Mouse (Mus musculus): ENCODE results near the gene Fam181a. TPM values are rescaled to one million over a fixed set of nuclear protein-coding genes. Genes with fewer than 3 reads are reported as not detected.

Gene Fam181a
- polyA plus RNA-seq, 1 experiment: not detected

- Histone ChIP-seq H3K27me3 (ENCODE audit: control insufficient read depth, insufficient read depth, low read length) (no peaks in the 10 kb centered on the region), H3K27ac (ENCODE audit: insufficient read depth, low read depth, low read length) (no peak overlapping the region), H3K36me3 (ENCODE audit: control insufficient read depth, insufficient read depth, low read length) (no peaks in the 10 kb centered on the region), H3K4me1 (ENCODE audit: control insufficient read depth, insufficient read depth, insufficient read length, low read length) (peaks cover 4% of the 10 kb centered on the region; the same call in 1 of the 2 replicates), H3K4me3 (ENCODE audit: low read depth, low read length) (no peak overlapping the region)
- 37% methylated on average over 2 of the region's 2 CpGs for WGBS
- no peak for TF ChIP-seq CTCF (IDR thresholded peaks at IDR 0.05; ENCODE audit: extremely low read depth, insufficient read length, insufficient replicate concordance, low read depth, low read length)
- TF ChIP-seq POLR2A (IDR thresholded peaks at IDR 0.05; ENCODE audit: low read depth, low read length): no peak
Observed at GRCm38 (mm10) chr12:103281491-103281890, 29.3 kb upstream of the Fam181a start.

GRCm38 (mm10) chr12:103281912-103282311 is 28.9 kb upstream of the Fam181a start:
- Histone ChIP-seq H3K4me3 (ENCODE audit: low read depth, low read length) (no peak overlapping the region), H3K36me3 (ENCODE audit: control insufficient read depth, insufficient read depth, low read length) (no peaks in the 10 kb centered on the region), H3K27me3 (ENCODE audit: control insufficient read depth, insufficient read depth, low read length) (no peaks in the 10 kb centered on the region), H3K27ac (ENCODE audit: insufficient read depth, low read depth, low read length) (no peak overlapping the region), H3K4me1 (ENCODE audit: control insufficient read depth, insufficient read depth, insufficient read length, low read length) (peaks cover 4% of the 10 kb centered on the region; the same call in 1 of the 2 replicates)
- whole genome bisulfite sequencing: 14% methylated on average over 4 of the region's 4 CpGs
- TF ChIP-seq CTCF (IDR thresholded peaks at IDR 0.05; ENCODE audit: extremely low read depth, insufficient read length, insufficient replicate concordance, low read depth, low read length) (no peak), POLR2A (IDR thresholded peaks at IDR 0.05; ENCODE audit: low read depth, low read length) (no peak)

DNA sequence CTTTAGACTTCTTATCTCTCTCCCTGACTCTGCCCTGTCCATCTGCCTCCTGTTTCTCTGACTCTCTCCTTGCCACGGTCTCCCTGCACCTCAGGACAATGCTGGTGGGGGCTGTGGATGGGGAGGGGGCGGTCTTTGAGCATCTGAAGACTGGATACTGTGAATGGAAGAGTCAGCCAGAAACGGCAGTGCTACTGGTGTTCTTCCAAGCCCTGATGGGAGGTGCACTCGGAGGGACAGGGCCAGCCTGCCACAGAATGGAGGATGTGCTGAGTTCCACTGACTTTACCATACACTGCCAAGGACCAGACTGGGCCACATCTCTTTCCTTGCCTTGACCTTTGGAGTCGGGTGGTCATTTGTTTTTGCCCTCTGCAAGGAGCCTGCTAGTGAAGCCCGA is 27.8 kb upstream of the Fam181a start:
- no peaks in the 10 kb centered on the region for H3K27me3 ChIP-seq (ENCODE audit: control insufficient read depth, insufficient read depth, low read length)
- 74% methylated on average over 6 of the region's 6 CpGs for WGBS
- H3K4me1 ChIP-seq (ENCODE audit: control insufficient read depth, insufficient read depth, insufficient read length, low read length): peaks cover 4% of the 10 kb centered on the region; the same call in 1 of the 2 replicates
- no peak overlapping the region for H3K4me3 ChIP-seq (ENCODE audit: low read depth, low read length)
- H3K27ac ChIP-seq (ENCODE audit: insufficient read depth, low read depth, low read length): no peak overlapping the region
- H3K36me3 ChIP-seq (ENCODE audit: control insufficient read depth, insufficient read depth, low read length): no peaks in the 10 kb centered on the region
- TF ChIP-seq POLR2A (IDR thresholded peaks at IDR 0.05; ENCODE audit: low read depth, low read length) (no peak), CTCF (IDR thresholded peaks at IDR 0.05; ENCODE audit: extremely low read depth, insufficient read length, insufficient replicate concordance, low read depth, low read length) (no peak)

- H3K36me3 ChIP-seq (ENCODE audit: control insufficient read depth, insufficient read depth, low read length): no peaks in the 10 kb centered on the region
- TF ChIP-seq CTCF (IDR thresholded peaks at IDR 0.05; ENCODE audit: extremely low read depth, insufficient read length, insufficient replicate concordance, low read depth, low read length) (no peak), POLR2A (IDR thresholded peaks at IDR 0.05; ENCODE audit: low read depth, low read length) (no peak)
- WGBS: 88% methylated on average over 3 of the region's 3 CpGs
- H3K27ac ChIP-seq (ENCODE audit: insufficient read depth, low read depth, low read length): no peak overlapping the region
- no peaks in the 10 kb centered on the region for H3K27me3 ChIP-seq (ENCODE audit: control insufficient read depth, insufficient read depth, low read length)
- H3K4me1 ChIP-seq (ENCODE audit: control insufficient read depth, insufficient read depth, insufficient read length, low read length): peaks cover 4% of the 10 kb centered on the region; the same call in 1 of the 2 replicates
- no peak overlapping the region for H3K4me3 ChIP-seq (ENCODE audit: low read depth, low read length)
Observed at GRCm38 (mm10) chr12:103283411-103283810, 27.4 kb upstream of the Fam181a start.

- Histone ChIP-seq H3K27me3 (ENCODE audit: control insufficient read depth, insufficient read depth, low read length) (no peaks in the 10 kb centered on the region), H3K4me1 (ENCODE audit: control insufficient read depth, insufficient read depth, insufficient read length, low read length) (no peaks in the 10 kb centered on the region), H3K27ac (ENCODE audit: insufficient read depth, low read depth, low read length) (no peak overlapping the region), H3K36me3 (ENCODE audit: control insufficient read depth, insufficient read depth, low read length) (no peaks in the 10 kb centered on the region), H3K4me3 (ENCODE audit: low read depth, low read length) (no peak overlapping the region)
- TF ChIP-seq POLR2A (IDR thresholded peaks at IDR 0.05; ENCODE audit: low read depth, low read length) (no peak), CTCF (IDR thresholded peaks at IDR 0.05; ENCODE audit: extremely low read depth, insufficient read length, insufficient replicate concordance, low read depth, low read length) (no peak)
- WGBS: 75% methylated on average over 4 of the region's 4 CpGs
Observed at GRCm38 (mm10) chr12:103287276-103287675, 23.5 kb upstream of the Fam181a start.

DNA sequence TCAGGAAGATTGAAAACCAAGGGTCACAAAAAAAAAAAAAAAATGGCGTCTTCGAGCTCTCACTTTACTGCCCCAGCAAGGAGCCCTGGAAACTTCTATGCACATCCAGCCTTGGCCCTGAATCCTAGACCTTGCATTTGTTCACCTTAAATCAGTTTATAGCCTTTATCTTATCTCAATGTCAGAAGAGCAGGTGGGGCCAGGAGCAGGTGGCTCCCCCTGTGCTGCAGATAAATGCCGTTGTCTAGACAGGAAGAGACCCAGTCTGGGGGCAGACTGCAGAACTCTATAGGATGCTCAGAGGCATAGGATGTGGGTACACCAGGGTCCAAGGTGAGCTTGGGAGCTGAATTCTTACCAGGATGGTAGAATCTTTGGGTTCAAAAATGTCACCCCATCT is 18.4 kb upstream of the Fam181a start:
- Histone ChIP-seq H3K36me3 (ENCODE audit: control insufficient read depth, insufficient read depth, low read length) (no peaks in the 10 kb centered on the region), H3K27me3 (ENCODE audit: control insufficient read depth, insufficient read depth, low read length) (no peaks in the 10 kb centered on the region), H3K4me3 (ENCODE audit: low read depth, low read length) (no peak overlapping the region), H3K27ac (ENCODE audit: insufficient read depth, low read depth, low read length) (no peak overlapping the region), H3K4me1 (ENCODE audit: control insufficient read depth, insufficient read depth, insufficient read length, low read length) (no peaks in the 10 kb centered on the region)
- TF ChIP-seq POLR2A (IDR thresholded peaks at IDR 0.05; ENCODE audit: low read depth, low read length): no peak
- no peak for TF ChIP-seq CTCF (IDR thresholded peaks at IDR 0.05; ENCODE audit: extremely low read depth, insufficient read length, insufficient replicate concordance, low read depth, low read length)
- WGBS: 24% methylated on average over 3 of the region's 3 CpGs

GRCm38 (mm10) chr12:103296292-103296691 is 14.5 kb upstream of the Fam181a start:
- Histone ChIP-seq H3K4me1 (ENCODE audit: control insufficient read depth, insufficient read depth, insufficient read length, low read length) (no peaks in the 10 kb centered on the region), H3K36me3 (ENCODE audit: control insufficient read depth, insufficient read depth, low read length) (no peaks in the 10 kb centered on the region), H3K4me3 (ENCODE audit: low read depth, low read length) (no peak overlapping the region), H3K27me3 (ENCODE audit: control insufficient read depth, insufficient read depth, low read length) (no peaks in the 10 kb centered on the region), H3K27ac (ENCODE audit: insufficient read depth, low read depth, low read length) (no peak overlapping the region)
- WGBS: 55% methylated on average over 4 of the region's 4 CpGs
- no peak for TF ChIP-seq CTCF (IDR thresholded peaks at IDR 0.05; ENCODE audit: extremely low read depth, insufficient read length, insufficient replicate concordance, low read depth, low read length)
- TF ChIP-seq POLR2A (IDR thresholded peaks at IDR 0.05; ENCODE audit: low read depth, low read length): no peak
